Mouse (Mus musculus) cortical plate, adult 2 months (tissue): ENCODE measurements at regions not wholly inside any gene's neighbourhood (a gene's known extent, or its start where the extent isn't known, plus 50 kb on each side); places are given as distances from the start of the nearest gene placed in this dataset.

Experiments used
- CTCF ChIP-seq: fragments of 200-500 bp; IDR thresholded peaks from 2 replicates; pipeline ENCODE4 v1.5.1; 2011; ENCODE audit warnings: mild to moderate bottlenecking, control low read depth, low read length; ENCODE audit not compliant: insufficient read depth; ENCODE audit errors: extremely low read depth
- POLR2A ChIP-seq: fragments of 200-500 bp; IDR thresholded peaks from 2 replicates; pipeline ENCODE4 v1.6.1; 2011; ENCODE audit warnings: mild to moderate bottlenecking, low read length, control low read depth; ENCODE audit not compliant: insufficient read depth; ENCODE audit errors: extremely low read depth

DNA sequence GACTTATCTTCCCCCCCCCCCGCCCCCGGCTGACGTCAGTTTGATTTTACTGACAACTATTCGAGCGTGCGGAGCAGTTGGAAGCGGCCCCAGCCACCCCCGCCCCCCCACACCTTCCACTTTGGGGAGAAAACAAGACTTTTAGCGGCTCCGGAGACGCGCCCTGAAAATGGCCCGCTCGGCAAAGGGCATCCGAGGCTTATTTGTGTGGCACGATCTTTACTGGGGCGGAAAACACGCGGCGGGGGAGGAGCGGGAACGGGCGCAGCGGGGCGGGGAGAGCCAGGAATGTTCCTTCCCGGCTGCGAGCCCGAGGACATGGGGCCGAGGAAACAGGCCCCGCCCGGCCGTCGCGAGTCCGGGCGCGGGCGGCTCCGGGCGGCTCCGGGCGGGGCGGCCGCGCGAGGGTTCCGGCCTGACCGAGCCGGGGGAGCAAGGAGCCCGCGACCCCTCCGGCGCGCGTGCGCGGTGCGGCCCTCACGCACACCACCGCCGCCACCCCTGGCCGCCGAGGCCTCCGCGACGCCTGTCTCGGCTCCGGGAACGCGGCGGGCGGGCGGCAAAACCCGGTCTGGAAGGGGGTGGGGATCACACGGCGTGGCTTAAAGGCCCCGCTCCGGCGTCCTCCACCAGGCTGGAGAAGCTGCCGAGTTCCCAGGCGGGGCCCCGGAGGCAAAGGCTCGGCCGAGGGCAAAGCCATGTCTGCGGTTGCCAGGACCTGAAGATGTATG is 86.1 kb upstream of the Arid1b start:
- TF ChIP-seq CTCF, result no peak
- TF ChIP-seq POLR2A, result no peak
